Mouse (Mus musculus) G1E (cell line): ENCODE measurements around the gene Tbx21.

ENCODE experiments used
- CTCF ChIP-seq: IDR thresholded peaks from 2 replicates; pipeline ENCODE4 v1.5.1; 2012; ENCODE audit warnings: low read depth, low read length, inconsistent platforms, mixed read lengths
- GATA1 ChIP-seq: IDR thresholded peaks from 2 replicates; pipeline ENCODE4 v1.6.1; 2012; ENCODE audit warnings: borderline replicate concordance, low read length, inconsistent platforms, mixed read lengths
- GATA2 ChIP-seq: IDR thresholded peaks from 2 replicates; pipeline ENCODE4 v1.6.1; 2012; ENCODE audit warnings: low read depth, low read length, inconsistent platforms, borderline replicate concordance
- POLR2AphosphoS5 ChIP-seq: IDR thresholded peaks from 2 replicates; pipeline ENCODE4 v1.6.1; 2012; ENCODE audit warnings: low read depth, low read length, inconsistent platforms; ENCODE audit not compliant: insufficient replicate concordance
- TAL1 ChIP-seq: conservative IDR thresholded peaks from 2 replicates; pipeline ENCODE4 v1.6.1; 2012; ENCODE audit warnings: low read depth, low read length, inconsistent platforms, mixed read lengths

DNA sequence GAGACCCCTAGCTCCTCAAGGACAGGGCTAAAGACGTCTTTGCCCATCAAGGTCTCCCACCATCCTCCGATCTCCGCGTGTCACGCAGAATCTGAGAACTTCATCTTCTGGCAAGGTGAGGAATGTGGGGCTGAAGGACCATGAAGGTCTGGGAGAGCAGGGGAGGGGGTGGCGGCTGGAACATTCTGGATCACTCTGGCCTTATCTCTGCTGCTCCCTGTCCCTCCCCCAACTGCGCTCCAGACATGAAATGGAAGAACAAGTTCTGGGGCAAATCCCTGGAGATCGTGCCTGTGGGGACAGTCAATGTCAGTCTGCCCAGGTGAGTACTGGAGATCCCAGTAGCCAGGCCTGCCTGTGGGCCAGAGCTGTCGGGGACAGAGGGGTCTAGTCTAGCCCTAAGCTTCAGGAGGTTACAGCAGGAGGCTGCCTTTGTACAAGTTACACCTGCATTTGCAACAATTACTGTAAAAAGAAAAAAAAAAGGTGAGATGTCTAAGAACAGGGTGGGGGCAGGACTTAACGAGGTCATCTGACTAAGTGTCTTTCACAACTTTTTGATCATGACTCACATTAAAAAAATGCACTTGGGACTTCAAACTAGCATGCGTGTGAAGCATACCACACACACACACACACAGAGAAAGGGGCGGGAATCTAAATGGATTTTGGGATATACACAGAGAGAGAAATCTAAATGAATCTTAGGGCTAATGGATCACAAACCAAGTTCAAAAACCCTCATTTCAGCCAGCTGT, 49.4 kb downstream of the Tbx21 start:
- TF ChIP-seq GATA2 (no peak), CTCF (no peak), GATA1 (no peak), TAL1 (no peak), POLR2AphosphoS5 (no peak)
